Mouse (Mus musculus): ENCODE measurements at regions not wholly inside any gene's neighbourhood (a gene's known extent, or its start where the extent isn't known, plus 50 kb on each side); places are given as distances from the start of the nearest gene placed in this dataset.

- peak; percentile 59 for DNase-seq (ENCODE audit: low read depth, low spot score)
Measured at GRCm38 (mm10) chr13:25899871-25900270, 629.6 kb upstream of the Nrsn1 start.

DNA sequence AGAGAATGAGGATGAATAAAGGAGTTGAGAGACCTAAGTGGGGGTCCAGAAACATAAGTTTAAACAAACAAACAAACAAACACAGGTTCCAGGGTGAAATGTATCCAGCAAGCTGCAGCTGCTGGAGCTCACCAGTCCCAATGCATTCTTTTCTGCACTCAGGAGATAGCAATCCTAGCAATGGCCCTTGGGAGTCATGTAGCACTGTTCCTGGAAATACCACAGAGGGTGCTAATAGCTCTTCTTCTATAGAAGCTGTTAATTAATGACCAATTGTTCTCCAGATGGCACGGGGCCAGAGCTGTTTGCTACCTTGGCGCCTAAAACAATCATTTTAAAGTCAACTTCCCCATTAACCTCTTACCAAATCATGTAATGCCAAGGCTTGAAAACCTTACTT is 622.8 kb upstream of the Nrsn1 start:
- DNase-seq (ENCODE audit: low read depth, low spot score), result no peak

DNA sequence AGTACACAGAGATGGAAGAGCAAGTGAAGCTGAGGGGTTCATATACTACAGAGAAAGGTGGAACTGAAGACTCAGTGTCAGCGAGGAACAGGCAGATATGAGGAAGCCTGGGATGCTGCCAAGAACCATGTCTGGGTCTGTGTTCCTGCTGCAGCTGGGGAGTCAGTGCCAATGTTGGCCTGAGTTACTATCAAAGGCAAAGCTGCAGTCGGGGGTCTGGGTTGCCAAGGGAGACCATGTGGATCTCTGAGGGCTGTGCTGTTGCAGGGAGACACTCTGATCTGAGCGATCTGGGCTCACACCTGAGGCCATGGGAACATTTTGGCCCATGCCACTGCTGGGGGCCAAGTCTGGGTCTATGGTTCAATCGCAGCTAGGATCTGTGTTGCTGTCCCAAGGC is 612.5 kb upstream of the Nrsn1 start:
- no peak for DNase-seq (ENCODE audit: low read depth, low spot score)

- no peak for DNase-seq (ENCODE audit: low read depth, low spot score)
Measured at GRCm38 (mm10) chr13:25868923-25869322, 598.6 kb upstream of the Nrsn1 start.

DNA sequence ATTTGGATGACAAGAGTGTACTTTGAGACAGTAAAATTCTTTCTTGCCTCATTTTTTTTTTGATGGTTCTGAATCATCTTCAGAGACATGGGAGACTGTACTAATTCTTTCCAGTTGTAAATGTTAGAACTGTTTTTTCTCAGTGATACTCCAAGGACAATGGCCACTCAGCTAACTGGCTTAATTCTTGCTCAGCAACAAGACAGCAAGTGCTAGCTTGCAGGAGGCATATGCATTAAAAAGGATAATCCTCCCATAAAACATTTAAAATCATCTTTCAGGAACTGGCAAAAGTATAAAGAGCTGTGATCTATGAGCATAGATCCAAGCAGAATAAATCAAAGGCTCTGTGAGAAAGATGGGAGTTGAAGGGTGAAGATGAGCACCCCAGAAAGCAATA is 587.9 kb upstream of the Nrsn1 start:
- DNase-seq (ENCODE audit: low read depth, low spot score), result no peak

GRCm38 (mm10) chr13:25857569-25857968 is 587.3 kb upstream of the Nrsn1 start:
- no peak for DNase-seq (ENCODE audit: low read depth, low spot score)

DNA sequence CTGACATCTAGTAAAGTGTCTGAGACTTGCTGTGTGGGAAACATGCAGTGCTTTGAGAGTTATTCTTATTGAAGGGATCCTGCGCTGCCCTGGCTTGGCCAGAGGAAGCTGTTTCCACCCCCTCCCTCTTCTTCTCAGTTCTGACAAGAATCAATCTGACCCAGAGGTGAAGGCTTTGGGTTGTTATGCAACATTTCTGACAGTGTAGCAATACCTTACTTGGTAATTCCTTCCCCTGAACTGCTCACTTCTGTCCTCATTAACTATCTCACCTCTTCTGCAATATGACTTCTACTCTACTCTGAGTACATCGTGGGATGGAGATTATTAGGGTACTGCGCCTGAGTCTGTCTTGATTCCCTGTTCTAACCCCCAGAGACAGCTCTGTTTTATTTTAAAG is 586.8 kb upstream of the Nrsn1 start:
- DNase-seq (ENCODE audit: low read depth, low spot score), result no peak

- no peak for DNase-seq (ENCODE audit: low read depth, low spot score)
Measured at GRCm38 (mm10) chr13:25856549-25856948, 586.2 kb upstream of the Nrsn1 start.

- DNase-seq (ENCODE audit: low read depth, low spot score), result no peak
Measured at GRCm38 (mm10) chr13:25848156-25848555, 577.9 kb upstream of the Nrsn1 start.

DNA sequence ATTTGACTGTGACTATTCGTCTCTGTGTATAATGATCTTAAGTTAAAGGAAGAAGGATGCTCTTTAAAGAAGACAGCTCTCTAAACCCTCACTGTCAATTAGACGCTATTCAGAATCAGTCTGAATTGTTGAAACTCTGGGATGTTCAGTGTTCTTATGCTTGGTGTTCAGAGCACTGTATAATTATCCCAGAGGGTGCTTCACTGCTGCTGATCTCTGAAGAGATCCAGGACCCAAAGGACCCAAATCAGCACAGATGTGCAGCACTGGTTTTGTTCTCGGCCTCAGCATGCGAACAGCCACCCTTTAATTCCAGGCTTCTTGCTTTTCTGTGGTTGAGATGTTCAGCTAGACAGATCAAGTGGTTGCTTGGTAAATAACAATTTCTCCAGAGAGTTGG is 567.9 kb upstream of the Nrsn1 start:
- DNase-seq (ENCODE audit: low read depth, low spot score), result no peak

DNA sequence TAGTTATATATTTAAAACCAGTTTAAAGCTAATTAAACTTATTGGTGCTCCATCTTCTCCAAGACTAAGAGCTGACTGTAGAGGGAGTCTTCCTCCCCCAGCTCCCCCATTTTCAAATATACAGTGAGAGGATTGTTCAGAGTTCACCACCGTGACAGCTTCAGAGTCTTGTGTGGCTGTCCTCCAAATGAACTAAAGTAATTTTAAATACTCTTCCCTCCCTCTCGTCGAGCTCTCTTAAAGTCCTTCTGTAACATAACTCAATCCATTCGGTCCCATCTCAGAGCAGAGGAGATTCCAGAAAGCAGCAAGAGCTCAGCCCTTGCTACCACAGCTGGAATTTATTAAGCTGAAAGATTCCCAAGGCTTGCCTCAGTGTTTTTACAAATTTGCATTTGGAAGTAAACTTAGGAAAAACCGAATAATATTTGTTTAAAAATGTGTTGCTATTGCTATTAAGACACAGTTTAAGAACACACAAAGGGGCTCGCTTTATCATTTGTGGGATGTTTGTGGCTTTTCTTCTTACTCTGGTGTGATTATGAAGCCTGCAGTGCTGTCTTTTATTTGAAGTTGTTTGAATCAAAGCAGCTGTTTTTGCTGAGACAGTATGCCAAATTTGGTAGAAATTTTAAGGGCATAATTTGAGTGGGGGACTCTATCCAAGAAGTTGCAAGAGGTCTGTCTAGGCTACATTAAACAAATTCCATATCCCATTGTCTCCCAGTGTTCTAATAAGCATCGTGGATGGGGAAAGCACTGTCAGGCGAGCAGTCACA is 559.0 kb upstream of the Nrsn1 start:
- DNase-seq (ENCODE audit: low read depth, low spot score), result no peak

GRCm38 (mm10) chr13:25808564-25809253 is 538.4 kb upstream of the Nrsn1 start:
- DNase-seq (ENCODE audit: low read depth, low spot score), result no peak

GRCm38 (mm10) chr13:25793216-25793803 is 523.0 kb upstream of the Nrsn1 start:
- no peak for DNase-seq (ENCODE audit: low read depth, low spot score)

GRCm38 (mm10) chr13:25781161-25781560 is 510.9 kb upstream of the Nrsn1 start:
- no peak for DNase-seq (ENCODE audit: low read depth, low spot score)

GRCm38 (mm10) chr13:25777706-25778105 is 507.4 kb upstream of the Nrsn1 start:
- DNase-seq (ENCODE audit: low read depth, low spot score), result peak; percentile 13

DNA sequence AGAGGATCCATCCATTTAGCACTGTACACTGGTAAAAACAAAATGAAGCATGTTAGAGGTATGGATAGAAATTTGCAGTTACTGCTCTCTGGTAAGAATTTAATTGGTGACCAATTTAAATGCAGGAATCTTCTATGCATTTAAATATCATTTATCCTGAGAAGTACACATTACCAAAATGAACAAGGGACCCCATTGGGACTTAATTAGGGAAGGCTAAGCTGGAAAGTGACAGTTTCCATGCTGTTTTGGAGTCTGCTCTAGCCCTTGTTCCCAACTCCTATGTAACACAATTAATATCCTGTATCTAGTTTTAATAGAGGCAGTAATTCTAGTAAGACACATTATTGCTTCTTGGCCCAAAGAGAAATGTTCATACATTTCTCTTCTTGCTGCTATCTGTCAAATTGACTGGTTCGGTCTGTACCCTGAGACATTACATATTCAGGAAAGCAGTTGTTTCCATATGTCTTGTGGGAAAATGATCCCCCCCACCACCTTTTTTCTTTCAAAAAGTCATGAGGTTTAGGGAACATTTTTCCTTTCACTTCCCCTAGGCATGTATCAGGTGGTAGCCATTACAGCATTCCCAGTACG is 504.4 kb upstream of the Nrsn1 start:
- DNase-seq (ENCODE audit: low read depth, low spot score), result no peak

DNA sequence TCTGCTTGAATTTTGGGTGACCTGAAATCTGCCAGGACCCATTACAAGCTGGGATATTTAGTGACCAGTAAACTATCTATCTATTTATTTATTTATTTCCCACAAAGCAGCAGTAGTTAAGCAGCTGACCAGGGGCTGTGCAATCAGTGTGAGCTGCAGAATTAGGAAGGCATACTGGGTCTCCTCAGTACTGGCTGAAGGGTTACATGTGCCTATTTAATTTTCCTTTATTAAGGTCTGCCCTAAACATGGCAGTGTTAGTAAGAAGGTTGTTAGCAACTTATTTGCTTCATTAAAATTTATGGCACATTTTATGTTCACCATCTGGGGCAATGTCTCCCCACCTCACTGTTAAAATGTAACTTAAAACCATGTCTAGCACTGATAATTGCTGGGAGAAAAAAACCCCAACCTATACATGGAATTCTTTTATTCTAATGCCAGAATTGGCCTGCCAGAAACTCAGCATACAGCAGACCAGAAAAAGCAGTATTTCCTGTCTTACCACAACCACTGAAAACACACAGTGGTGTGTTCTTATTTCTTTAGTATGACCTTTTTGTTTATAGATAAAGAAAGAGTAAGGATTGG is 484.3 kb upstream of the Nrsn1 start:
- DNase-seq (ENCODE audit: low read depth, low spot score), result no peak

DNA sequence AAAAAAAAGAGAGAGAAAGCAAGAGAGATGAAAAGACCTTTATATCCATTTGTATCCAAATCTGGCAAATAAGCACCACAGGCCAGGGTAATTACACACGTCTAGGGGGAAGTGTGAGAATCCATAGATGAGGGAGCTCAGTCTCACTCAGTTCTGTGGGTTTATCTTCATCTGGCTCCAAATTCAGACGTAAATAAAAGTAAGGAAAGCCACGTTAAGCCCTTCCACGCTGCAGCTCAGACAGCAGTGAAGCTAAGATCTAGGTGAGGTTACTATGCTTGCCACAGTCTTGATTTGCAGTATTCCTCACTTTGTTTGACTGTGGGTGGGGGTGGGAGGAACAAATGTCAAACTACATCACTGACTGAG is 481.1 kb upstream of the Nrsn1 start:
- no peak for DNase-seq (ENCODE audit: low read depth, low spot score)

DNA sequence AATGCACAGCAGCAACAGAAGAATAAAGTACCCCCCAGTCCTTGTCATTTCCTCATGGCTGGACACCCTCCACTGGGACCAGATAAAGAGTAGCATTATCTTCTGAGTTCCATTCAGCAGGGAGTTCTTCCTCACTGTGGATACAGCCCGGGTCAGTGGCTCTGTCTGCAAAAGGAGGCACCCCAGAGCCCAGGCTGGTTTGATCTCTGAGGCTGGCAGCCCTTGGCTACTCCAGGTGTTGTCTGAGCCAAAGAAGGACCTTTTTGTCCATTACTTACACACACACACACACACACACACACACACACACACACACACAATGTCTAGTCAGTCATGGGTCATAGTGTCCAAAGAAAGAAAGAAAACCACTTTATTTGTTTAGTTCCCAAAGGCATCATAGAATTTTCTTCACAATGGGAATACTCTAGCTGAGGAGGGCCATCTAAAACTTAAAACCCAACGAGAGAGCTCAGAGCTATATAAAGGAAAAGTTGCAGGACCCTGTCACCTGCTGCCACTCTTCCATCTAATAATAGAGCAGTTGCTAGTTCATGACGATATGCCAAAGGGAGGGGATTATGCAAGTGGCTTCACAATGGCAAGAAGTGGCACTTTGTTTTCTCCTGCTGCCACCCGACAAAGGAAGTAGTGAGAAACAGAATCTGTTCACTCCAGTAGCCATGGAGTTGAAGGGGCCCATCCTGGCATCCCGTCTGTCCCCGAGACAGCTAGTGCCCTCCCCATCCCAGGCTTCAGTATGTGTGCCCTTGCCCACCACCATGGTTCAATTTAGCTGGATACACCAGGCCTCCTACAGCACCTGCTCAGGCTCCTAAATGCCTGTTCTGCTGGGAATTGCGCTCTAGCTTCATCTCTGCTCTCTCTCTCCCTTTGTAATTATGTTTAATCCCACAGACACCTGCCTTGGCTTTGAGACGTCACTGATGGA is 480.4 kb upstream of the Nrsn1 start:
- no peak for DNase-seq (ENCODE audit: low read depth, low spot score)

GRCm38 (mm10) chr13:25738601-25739000 is 468.3 kb upstream of the Nrsn1 start:
- no peak for DNase-seq (ENCODE audit: low read depth, low spot score)

DNA sequence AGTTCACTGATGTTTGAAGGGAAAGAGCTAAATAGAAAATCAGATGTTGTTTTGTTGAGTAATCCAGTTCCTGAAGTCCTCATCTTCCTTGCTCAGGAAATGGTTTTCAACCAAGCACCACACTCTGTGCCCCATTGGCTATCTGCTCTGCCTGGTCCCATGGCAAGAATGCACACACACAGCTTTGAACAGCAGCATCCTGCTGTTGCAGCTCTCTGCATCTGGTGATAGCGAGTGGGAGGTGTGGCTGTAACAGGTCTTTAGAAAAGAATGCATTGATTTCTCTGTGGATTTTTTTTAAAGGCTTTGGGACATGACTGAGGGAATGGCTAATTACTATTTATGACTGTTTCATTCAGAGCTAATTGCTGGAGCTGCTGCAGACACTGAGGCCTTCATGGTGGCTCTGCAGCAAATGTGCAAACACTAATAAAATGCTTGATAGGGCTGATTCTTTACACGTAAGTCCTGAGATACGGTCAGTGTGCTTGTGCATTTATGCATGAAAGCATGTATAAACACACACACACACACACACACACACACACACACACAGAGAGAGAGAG is 459.1 kb upstream of the Nrsn1 start:
- no peak for DNase-seq (ENCODE audit: low read depth, low spot score)

Data from telencephalon, adult 2 months (tissue).